Mouse (Mus musculus) G1E (cell line): ENCODE results near the gene Gins1. TPM values are rescaled to one million over a fixed set of nuclear protein-coding genes. Genes with fewer than 3 reads are reported as not detected.

ENCODE experiments used
- ATAC-seq: 2 replicates; pipeline ENCODE4 v1.8.0; 2016; ENCODE audit warnings: mild to moderate bottlenecking; ENCODE audit not compliant: insufficient number of reproducible peaks, poor library complexity, low FRiP score, severe bottlenecking; ENCODE audit errors: extremely low read depth
- DNase-seq: peaks from one replicate; pipeline ENCODE4 v3.0.0; 2012; ENCODE audit warnings: low spot score
- H3K27me3 ChIP-seq: 2 replicates; pipeline ENCODE4 v1.6.1; 2012; ENCODE audit warnings: mild to moderate bottlenecking, low read length, inconsistent platforms; ENCODE audit not compliant: insufficient read depth
- H3K36me3 ChIP-seq: replicated peaks from 2 replicates; pipeline ENCODE3; 2012; ENCODE audit warnings: mild to moderate bottlenecking, inconsistent platforms
- H3K4me1 ChIP-seq: 2 replicates; pipeline ENCODE4 v1.6.1; 2012; ENCODE audit warnings: low read depth, low read length, inconsistent platforms, mixed read lengths; ENCODE audit not compliant: insufficient read depth
- H3K4me3 ChIP-seq: 2 replicates; pipeline ENCODE4 v1.5.1; 2012; ENCODE audit warnings: low read depth, mild to moderate bottlenecking, inconsistent platforms, low read length, moderate library complexity, mixed read lengths
- H3K9me3 ChIP-seq: replicated peaks from 2 replicates; pipeline ENCODE4 v1.6.1; 2012; ENCODE audit warnings: inconsistent platforms
- CTCF ChIP-seq: IDR thresholded peaks from 2 replicates; pipeline ENCODE4 v1.5.1; 2012; ENCODE audit warnings: low read depth, low read length, inconsistent platforms, mixed read lengths
- GATA1 ChIP-seq: IDR thresholded peaks from 2 replicates; pipeline ENCODE4 v1.6.1; 2012; ENCODE audit warnings: borderline replicate concordance, low read length, inconsistent platforms, mixed read lengths
- GATA2 ChIP-seq: IDR thresholded peaks from 2 replicates; pipeline ENCODE4 v1.6.1; 2012; ENCODE audit warnings: low read depth, low read length, inconsistent platforms, borderline replicate concordance
- POLR2AphosphoS5 ChIP-seq: IDR thresholded peaks from 2 replicates; pipeline ENCODE4 v1.6.1; 2012; ENCODE audit warnings: low read depth, low read length, inconsistent platforms; ENCODE audit not compliant: insufficient replicate concordance
- TAL1 ChIP-seq: conservative IDR thresholded peaks from 2 replicates; pipeline ENCODE4 v1.6.1; 2012; ENCODE audit warnings: low read depth, low read length, inconsistent platforms, mixed read lengths
- polyA plus RNA-seq: library from polyadenylated mRNA; stranded (reverse); fragments of >175 nt; gene quantifications from 2 replicates; pipeline ENCODE4 v1.2.3, GENCODE M21; 2012
- total RNA-seq, 2 experiments: library from RNA; stranded (forward) in 1 of 2; stranded (reverse) in 1 of 2; fragments of 200-1000 nt in 1 of 2; fragments of >200 nt in 1 of 2; fragmentation: Nextera tagmentation in 1 of 2; gene quantifications; 2 replicates each; pipeline ENCODE4 v1.2.3; 2014 to 2017

Gins1 gene
- total and polyA plus RNA-seq, 3 experiments: 24.0 to 92.8 (median 34.8) TPM

GRCm38 (mm10) chr2:150978791-150979190 is 73.6 kb downstream of the Gins1 start:
- Histone ChIP-seq H3K4me1 (peaks cover 69% of the 10 kb centered on the region), H3K4me3 (no peak overlapping the region), H3K9me3 (no peaks in the 10 kb centered on the region), H3K27me3 (no peaks in the 10 kb centered on the region), H3K36me3 (peaks cover 29% of the 10 kb centered on the region)
- TF ChIP-seq TAL1 (no peak), GATA2 (no peak), POLR2AphosphoS5 (no peak), GATA1 (no peak), CTCF (no peak)
- DNase-seq: no peak
- ATAC-seq: no peak

- Histone ChIP-seq H3K4me3 (no peak overlapping the region; the same call in 1 of the 2 replicates), H3K27me3 (no peaks in the 10 kb centered on the region), H3K4me1 (peaks cover 70% of the 10 kb centered on the region), H3K36me3 (peaks cover 20% of the 10 kb centered on the region), H3K9me3 (no peaks in the 10 kb centered on the region)
- TF ChIP-seq POLR2AphosphoS5 (no peak), CTCF (no peak), TAL1 (no peak), GATA2 (no peak), GATA1 (no peak)
- DNase-seq: no peak
- no peak for ATAC-seq
Measured at GRCm38 (mm10) chr2:150979861-150980620, 74.8 kb downstream of the Gins1 start.

Other genes with a start within 250 kb of the Gins1 start
- 121 and 123 TPM in 2 replicates for gene Acss1, start 236.9 kb upstream of the Gins1 start, total RNA-seq (2014; fragmentation: Nextera tagmentation)
- 67.3 and 75.9 TPM in 2 replicates for gene Acss1, start 236.9 kb upstream of the Gins1 start, total RNA-seq (2017)
- gene Acss1, start 236.9 kb upstream of the Gins1 start, polyA plus RNA-seq: 24.8 and 42.1 TPM in 2 replicates
- gene Vsx1, start 216.0 kb upstream of the Gins1 start, total RNA-seq (2014; fragmentation: Nextera tagmentation): not detected in 2 replicates
- gene Vsx1, start 216.0 kb upstream of the Gins1 start, total RNA-seq (2017): 0.05 TPM in 1 of 2 replicates, not detected in the other
- not detected in 2 replicates for gene Vsx1, start 216.0 kb upstream of the Gins1 start, polyA plus RNA-seq
- 8.4 and 10.3 TPM in 2 replicates for gene Entpd6, start 156.4 kb upstream of the Gins1 start, total RNA-seq (2014; fragmentation: Nextera tagmentation)
- 5.5 and 6.7 TPM in 2 replicates for gene Entpd6, start 156.4 kb upstream of the Gins1 start, total RNA-seq (2017)
- gene Entpd6, start 156.4 kb upstream of the Gins1 start, polyA plus RNA-seq: 25.2 and 27.5 TPM in 2 replicates
- 7.3 and 15.8 TPM in 2 replicates for gene Pygb, start 118.7 kb upstream of the Gins1 start, total RNA-seq (2014; fragmentation: Nextera tagmentation)
- 18.6 and 21.0 TPM in 2 replicates for gene Pygb, start 118.7 kb upstream of the Gins1 start, total RNA-seq (2017)
- gene Pygb, start 118.7 kb upstream of the Gins1 start, polyA plus RNA-seq: 7.9 and 10.6 TPM in 2 replicates
- gene Abhd12, start 659 bp upstream of the Gins1 start, total RNA-seq (2014; fragmentation: Nextera tagmentation): 17.2 and 23.9 TPM in 2 replicates
- gene Abhd12, start 659 bp upstream of the Gins1 start, total RNA-seq (2017): 24.5 and 51.1 TPM in 2 replicates
- 23.9 and 25.6 TPM in 2 replicates for gene Abhd12, start 659 bp upstream of the Gins1 start, polyA plus RNA-seq
- gene Ninl, start 134.0 kb downstream of the Gins1 start, total RNA-seq (2014; fragmentation: Nextera tagmentation): 5.1 and 5.6 TPM in 2 replicates
- 5.3 and 7.5 TPM in 2 replicates for gene Ninl, start 134.0 kb downstream of the Gins1 start, total RNA-seq (2017)
- 2.7 and 3.6 TPM in 2 replicates for gene Ninl, start 134.0 kb downstream of the Gins1 start, polyA plus RNA-seq
- 24.9 and 25.5 TPM in 2 replicates for gene Nanp, start 134.0 kb downstream of the Gins1 start, total RNA-seq (2014; fragmentation: Nextera tagmentation)
- 31.0 and 39.3 TPM in 2 replicates for gene Nanp, start 134.0 kb downstream of the Gins1 start, total RNA-seq (2017)
- gene Nanp, start 134.0 kb downstream of the Gins1 start, polyA plus RNA-seq: 20.0 and 22.1 TPM in 2 replicates
- not detected in 2 replicates for gene Gm14151, start 186.9 kb downstream of the Gins1 start, total RNA-seq (2014; fragmentation: Nextera tagmentation)
- 0.27 TPM in 1 of 2 replicates, not detected in the other for gene Gm14151, start 186.9 kb downstream of the Gins1 start, total RNA-seq (2017)
- gene Gm14151, start 186.9 kb downstream of the Gins1 start, polyA plus RNA-seq: not detected in 2 replicates
- not detected in 2 replicates for gene Gm14147, start 192.8 kb downstream of the Gins1 start, total RNA-seq (2014; fragmentation: Nextera tagmentation)
- 0.17 TPM in 1 of 2 replicates, not detected in the other for gene Gm14147, start 192.8 kb downstream of the Gins1 start, total RNA-seq (2017)
- gene Gm14147, start 192.8 kb downstream of the Gins1 start, polyA plus RNA-seq: not detected in 2 replicates